Mouse (Mus musculus) embryo, embryonic 10.5 days (tissue): ENCODE results near the gene Itsn1.

Experiments
- DNase-seq: peaks from one replicate; pipeline ENCODE4 v3.0.0-alpha.2; 2015; ENCODE audit warnings: low spot score

Itsn1 gene

DNA sequence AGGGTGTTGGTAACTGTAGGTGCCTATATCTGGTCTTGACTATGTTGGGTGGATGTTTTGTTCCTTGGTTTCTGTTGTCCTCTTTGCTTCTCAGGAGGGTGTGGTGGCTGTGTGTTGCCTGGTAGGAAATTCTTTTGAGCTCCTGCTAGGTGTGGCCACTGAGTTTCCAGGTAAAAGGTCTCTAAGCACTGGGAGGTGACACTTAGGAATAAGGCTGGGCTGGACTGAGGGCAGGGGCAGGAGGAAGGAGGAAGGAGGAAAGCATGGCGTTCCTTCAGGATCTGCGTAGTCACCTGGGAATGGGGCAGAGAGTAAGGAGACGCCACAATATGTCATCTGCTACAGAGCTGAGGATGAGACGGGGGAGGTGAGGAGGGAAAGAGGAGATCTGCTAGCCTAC is 224.9 kb downstream of the Itsn1 start:
- DNase-seq: no peak

DNA sequence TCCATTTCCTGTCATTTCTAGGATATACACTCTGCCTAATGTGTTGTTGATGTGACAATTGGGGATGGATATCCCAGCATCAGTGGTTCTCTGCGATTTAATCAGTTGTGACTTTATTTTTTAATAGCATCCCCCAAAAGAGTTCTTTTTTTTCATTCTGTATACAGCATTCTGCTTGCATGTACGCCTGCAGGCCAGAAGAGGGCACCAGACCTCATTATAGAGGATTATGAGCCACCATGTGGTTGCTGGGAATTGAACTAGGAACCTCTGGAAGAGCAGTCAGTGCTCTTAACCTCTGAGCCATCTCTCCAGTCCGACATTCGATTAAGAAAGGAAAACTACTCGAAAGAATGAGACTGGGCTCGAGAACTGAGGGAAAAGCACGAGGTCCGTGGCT is 225.7 kb downstream of the Itsn1 start:
- no peak for DNase-seq

DNA sequence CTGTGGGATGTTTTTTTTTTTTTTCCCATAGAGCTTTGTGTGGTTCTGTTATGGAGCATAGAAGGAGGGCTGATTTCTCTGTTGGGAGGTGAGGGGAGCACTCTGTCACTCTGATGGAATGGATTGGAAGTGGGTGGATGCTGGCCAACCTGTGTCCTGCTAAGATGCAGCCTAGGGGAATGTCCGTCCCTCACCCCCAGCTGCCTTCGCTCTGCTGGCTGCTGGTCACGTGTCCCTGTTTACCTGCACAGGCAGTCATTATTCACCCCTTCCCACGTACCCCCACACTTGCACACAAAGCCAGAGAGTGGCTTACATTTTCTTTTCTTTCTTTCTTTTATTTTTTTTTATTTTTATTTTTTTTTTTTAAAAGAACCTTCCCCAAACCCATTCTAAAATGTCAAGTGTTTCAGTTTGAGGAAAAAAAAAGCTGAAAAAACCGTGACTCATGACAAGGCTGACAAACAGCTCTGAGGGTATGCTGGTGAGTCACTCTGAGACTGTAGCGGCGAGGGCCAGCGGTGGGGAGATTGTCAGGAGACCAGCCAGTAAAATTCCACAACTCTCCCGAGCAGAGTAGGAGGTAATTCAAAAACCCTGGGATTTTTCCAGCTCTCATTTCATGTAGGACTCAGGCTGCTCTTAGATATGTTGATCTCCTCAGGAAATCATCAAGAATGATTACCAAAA is 233.3 kb downstream of the Itsn1 start:
- DNase-seq: peak; percentile 56

DNA sequence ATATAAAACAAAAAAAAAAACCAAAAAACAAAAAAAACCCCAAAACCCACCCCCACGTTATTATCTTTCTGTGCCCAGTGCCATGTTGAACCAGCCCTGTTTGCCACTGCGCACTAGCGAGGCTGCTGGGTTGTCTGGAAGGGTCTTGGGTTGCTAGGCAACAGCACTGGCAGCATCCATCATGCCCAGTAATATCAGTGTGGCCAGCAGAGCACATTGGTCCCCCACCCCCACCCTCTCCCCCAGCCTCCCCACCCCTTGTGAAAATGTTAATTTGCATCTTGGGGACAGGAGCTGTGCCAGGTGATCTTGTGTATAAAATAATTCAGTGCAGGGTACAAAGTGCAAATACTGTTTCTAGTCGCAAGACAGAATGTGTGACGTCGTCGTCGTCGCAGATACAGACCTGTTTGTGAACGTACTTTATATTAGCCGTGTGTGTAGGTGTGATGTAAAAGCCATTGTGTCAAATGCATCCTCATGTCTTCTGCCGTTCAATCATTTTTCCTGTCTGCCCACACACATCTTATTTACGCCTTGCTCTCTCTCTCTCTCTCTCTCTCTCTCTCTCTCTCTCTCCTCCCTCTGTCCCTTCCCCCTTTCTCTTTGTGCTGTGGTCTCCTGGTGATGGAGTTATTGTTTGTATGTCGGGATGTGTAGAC is 233.9 kb downstream of the Itsn1 start:
- DNase-seq: peak; percentile 75

DNA sequence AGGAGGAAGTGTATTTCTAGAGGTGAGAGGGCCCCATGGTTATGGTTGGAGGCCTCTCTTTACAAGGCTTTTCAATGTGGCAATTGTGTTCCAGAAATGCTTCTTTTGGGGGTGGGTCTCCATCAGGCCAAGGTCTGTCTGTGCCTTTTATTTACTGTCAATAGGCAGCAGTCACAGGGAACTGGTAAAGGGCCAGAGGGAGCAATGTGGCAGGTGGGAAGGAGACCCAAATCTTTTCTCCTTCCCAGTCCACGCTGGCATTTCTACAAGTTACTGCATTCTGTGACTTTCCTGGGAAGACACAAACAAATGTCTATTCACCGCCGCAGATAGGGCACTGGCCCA is 234.4 kb downstream of the Itsn1 start:
- DNase-seq: peak; percentile 21

DNA sequence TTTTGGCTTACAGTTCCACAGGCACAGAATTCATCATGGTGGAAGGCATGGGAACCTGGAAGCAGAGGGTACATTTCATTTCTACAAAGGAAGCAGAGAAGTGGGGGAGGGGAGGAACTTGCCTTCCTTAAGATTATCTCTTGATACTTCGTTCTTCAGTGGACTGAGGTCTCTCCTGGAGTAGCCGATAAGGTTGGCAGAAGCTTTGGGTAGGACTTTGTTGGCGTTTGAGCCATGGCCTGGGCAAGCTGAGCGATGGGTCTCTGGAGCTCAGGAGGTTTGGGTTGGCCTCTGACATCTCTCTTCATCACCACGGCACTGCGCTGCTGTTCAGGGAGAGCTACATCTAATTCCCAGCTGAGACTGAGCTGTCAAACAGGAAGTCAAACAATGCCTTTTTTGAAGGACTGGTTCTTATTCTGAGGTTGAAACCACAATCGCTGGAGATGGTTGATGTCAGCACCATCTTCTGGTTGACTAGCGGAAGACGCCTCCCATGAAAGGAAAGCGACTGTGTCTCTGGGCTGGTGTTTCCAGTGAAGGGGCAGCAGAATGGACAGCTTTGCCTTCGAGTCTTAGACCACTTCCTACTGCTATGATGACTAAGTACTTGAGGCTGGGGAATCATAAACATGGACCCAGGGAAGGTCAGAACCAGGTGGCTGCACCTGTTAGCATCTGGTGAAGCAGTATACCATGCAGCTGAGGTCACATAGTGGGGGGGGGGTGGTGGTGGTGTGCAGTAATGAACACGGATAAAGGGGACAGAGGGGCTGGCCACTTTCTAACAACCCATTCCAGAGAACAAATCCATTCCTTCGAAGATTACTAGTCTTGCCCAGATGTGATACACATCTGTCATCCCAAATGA is 235.5 kb downstream of the Itsn1 start:
- no peak for DNase-seq

DNA sequence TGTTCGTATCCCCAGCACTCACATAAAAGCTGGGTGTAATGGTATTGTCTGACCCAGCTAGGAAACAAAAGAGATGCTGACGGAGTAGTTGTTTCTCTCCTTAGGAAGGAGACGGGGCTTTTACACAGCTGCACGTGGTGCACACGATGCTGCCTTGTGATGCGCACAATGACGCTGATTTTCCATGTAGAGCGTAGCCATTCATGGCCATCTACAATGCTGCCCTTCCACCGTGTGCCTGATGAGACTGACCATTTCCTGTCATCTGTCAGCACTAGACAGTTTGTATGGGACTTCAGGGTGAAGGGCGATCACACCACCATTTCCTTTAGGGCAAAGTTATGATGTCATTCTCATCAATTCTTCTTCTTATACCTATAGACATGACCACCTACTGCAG is 239.6 kb downstream of the Itsn1 start:
- DNase-seq: no peak

DNA sequence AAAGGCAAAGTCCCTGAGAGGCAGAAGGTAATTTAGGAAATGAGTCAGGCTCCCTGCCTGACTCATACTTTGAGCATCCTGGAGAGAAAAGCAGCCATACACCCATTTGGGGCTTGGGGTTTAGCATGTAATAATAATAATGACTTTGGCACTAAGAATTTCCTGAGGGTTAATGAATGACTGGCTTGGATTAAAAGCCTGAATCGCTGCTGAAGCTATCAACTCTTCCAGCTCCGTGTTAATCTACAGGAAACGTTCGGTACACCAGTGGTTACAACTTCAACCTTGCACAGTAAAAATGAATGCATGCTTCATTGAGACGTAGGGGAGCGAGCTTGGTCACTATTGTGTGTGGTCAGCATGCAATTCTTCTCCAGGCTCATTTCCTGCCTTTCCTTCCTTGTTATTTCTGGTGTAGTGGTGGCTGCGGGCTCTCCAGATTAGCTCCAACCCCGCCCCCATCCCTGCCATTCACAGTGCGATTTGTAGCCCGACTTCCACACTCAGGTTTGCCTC is 240.5 kb downstream of the Itsn1 start:
- DNase-seq: peak; percentile 17
